Mouse (Mus musculus) embryonic facial prominence, embryonic 14.5 days (tissue): Measurements from ENCODE around the gene Slc25a26. TPM values are rescaled to one million over a fixed set of nuclear protein-coding genes. Genes with fewer than 3 reads are reported as not detected.

Source experiments
- ATAC-seq: fragments of 200-750 bp; cut with Nextera tagmentation; 2 replicates; pipeline ENCODE4 v1.8.0; 2017; ENCODE audit warnings: low read depth, moderate number of reproducible peaks, moderate TSS enrichment
- DNase-seq: peaks from one replicate; pipeline ENCODE4 v3.0.0-alpha.2; 2015; ENCODE audit warnings: low spot score
- H3K27ac ChIP-seq: fragments of 300-500 bp; sonication (generic); replicated peaks from 2 replicates; pipeline ENCODE4 v1.5.1; 2014; ENCODE audit warnings: low read depth, mild to moderate bottlenecking, low read length, moderate library complexity
- H3K27me3 ChIP-seq: fragments of 300-500 bp; sonication (generic); replicated peaks from 2 replicates; pipeline ENCODE4 v1.6.1; 2014; ENCODE audit warnings: low read length; ENCODE audit not compliant: control insufficient read depth, insufficient read depth
- H3K36me3 ChIP-seq: fragments of 300-500 bp; sonication (generic); 2 replicates; pipeline ENCODE4 v1.6.1; 2014; ENCODE audit warnings: low read length, mixed read lengths; ENCODE audit not compliant: control insufficient read depth, insufficient read depth
- H3K4me1 ChIP-seq: fragments of 300-500 bp; sonication (generic); 2 replicates; pipeline ENCODE4 v1.6.1; 2014; ENCODE audit warnings: antibody characterized with exemption, low read length; ENCODE audit not compliant: control insufficient read depth, insufficient read depth
- H3K4me2 ChIP-seq: fragments of 300-500 bp; sonication (generic); 2 replicates; pipeline ENCODE4 v1.6.1; 2014; ENCODE audit warnings: low read depth, mild to moderate bottlenecking, low read length, moderate library complexity, mixed read lengths
- H3K4me3 ChIP-seq: fragments of 300-500 bp; sonication (generic); 2 replicates; pipeline ENCODE4 v1.5.1; 2014; ENCODE audit warnings: low read depth, mild to moderate bottlenecking, low read length
- H3K9ac ChIP-seq: fragments of 300-500 bp; sonication (generic); 2 replicates; pipeline ENCODE4 v1.6.1; 2014; ENCODE audit warnings: low read depth, mild to moderate bottlenecking, low read length, moderate library complexity, mixed read lengths
- H3K9me3 ChIP-seq: fragments of 300-500 bp; sonication (generic); 2 replicates; pipeline ENCODE4 v1.6.1; 2016; ENCODE audit warnings: low read length; ENCODE audit not compliant: control insufficient read depth
- WGBS: fragments of 180-500 bp; shearing (Covaris S2); extraction: QIAGEN DNeasy Blood & Tissue Kit; methylation state at CpG from one replicate; pipeline ENCODE4 v1.1.7; 2014; 5-methylcytosine and 5-hydroxymethylcytosine counted together
- polyA plus RNA-seq: library from polyadenylated mRNA; unstranded; fragments of >200 nt; fragmentation: Nextera tagmentation; extraction: Ambion mirVana; gene quantifications from 2 replicates; pipeline ENCODE4 v1.2.1, GENCODE M21; 2014

The Slc25a26 gene
- polyA plus RNA-seq, 1 experiment from 2014 or later = 6.8 TPM

DNA sequence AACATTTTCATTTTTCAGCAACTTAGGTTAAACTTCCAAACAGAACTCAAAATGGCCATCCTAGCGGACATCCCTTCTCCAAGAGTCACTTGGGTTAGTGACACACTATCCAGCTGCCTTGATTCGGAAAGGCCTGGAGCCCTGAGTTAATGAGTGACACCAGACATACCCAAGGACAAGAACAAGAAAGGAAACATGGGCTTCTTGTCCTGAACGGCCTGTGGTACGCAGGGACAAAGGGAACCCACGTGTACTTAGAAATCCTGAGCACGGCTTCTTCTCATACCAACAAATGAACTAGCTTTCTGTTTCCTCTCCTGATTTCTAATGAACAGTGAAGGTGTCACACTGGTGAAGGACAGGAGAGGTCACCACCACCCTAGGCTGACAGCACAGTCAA lies 114.2 kb downstream of the Slc25a26 start:
- Histone ChIP-seq H3K27me3 (no peaks in the 10 kb centered on the region), H3K9me3 (no peaks in the 10 kb centered on the region), H3K27ac (no peak overlapping the region), H3K4me1 (no peaks in the 10 kb centered on the region), H3K4me2 (no peak overlapping the region), H3K36me3 (peaks cover 98% of the 10 kb centered on the region), H3K9ac (no peak overlapping the region), H3K4me3 (no peak overlapping the region)
- 89% methylated on average over 6 of the region's 6 CpGs for WGBS
- ATAC-seq (no peak), DNase-seq (no peak)

DNA sequence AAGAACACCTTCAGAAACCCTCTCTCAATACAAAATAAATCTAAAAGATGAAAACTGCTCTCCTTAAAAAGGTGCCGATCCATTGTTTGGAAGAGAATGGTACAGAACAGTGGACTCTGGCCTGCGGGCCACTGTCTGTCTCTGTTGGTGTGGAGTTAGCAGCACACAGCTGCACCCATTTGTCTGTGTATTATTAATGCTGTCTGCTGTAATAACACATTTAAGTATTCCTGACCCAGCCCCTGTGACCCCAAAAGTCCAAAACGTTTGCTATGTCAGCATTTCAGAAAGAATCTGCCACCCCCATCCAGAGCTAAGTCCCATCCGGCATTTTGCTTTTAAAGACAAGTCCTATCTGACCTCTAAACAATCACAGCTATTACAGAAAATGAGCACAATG lies 115.8 kb downstream of the Slc25a26 start:
- Histone ChIP-seq H3K4me2 (no peak overlapping the region), H3K9ac (no peak overlapping the region), H3K4me3 (no peak overlapping the region), H3K4me1 (no peaks in the 10 kb centered on the region), H3K27ac (no peak overlapping the region), H3K36me3 (peaks cover 98% of the 10 kb centered on the region), H3K27me3 (no peaks in the 10 kb centered on the region), H3K9me3 (no peaks in the 10 kb centered on the region)
- ATAC-seq = no peak
- DNase-seq = no peak
- WGBS = 70% methylated on average over 4 of the region's 4 CpGs

DNA sequence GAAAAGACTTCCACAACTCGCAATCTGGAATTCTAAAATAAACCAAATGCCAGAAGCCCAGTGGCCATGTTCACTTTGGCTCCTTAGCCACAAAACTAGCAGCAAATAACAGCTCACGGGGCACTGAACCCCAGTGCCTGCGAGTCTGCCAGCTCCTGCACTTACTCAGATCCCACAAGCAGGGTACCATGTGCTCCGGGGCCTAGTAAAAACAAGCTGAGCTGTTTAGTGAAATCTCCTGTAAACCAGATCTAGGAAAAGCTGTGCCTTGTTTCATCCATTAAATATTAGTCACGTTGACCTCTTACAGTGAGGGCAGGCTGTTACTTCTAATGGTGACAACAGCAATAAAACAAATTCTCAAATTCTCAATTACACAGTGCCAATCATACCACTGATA lies 118.5 kb downstream of the Slc25a26 start:
- no peak for DNase-seq
- Histone ChIP-seq H3K27me3 (no peaks in the 10 kb centered on the region), H3K9me3 (no peaks in the 10 kb centered on the region), H3K36me3 (peaks cover 98% of the 10 kb centered on the region), H3K27ac (no peak overlapping the region), H3K4me3 (no peak overlapping the region), H3K4me2 (no peak overlapping the region), H3K4me1 (no peaks in the 10 kb centered on the region), H3K9ac (no peak overlapping the region)
- ATAC-seq = no peak
- WGBS = 79% methylated on average over 5 of the region's 5 CpGs

DNA sequence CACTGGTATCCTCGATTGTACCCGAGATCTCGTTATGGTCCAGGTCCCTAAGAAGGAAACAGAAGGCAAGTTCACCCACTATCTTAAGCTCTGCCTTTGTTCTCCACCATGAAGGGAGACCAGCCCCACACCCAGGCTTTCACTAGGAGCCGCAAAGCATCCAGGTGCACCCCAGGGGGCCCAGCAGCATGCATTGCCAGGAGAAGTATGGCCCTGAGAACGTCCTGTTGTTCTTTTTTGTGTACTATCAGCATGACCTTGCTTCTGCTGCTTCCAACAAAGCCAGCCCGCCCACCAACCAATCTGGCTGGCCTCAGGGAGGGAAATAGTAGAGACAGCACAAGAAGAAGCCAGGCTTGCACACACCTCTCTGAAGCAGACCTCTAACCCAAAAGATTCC lies 120.2 kb downstream of the Slc25a26 start:
- H3K4me3 ChIP-seq = no peak overlapping the region
- H3K36me3 ChIP-seq = peaks cover 95% of the 10 kb centered on the region
- no peak for DNase-seq
- no peak overlapping the region for H3K4me2 ChIP-seq
- H3K27ac ChIP-seq = no peak overlapping the region
- ATAC-seq = no peak
- no peaks in the 10 kb centered on the region for H3K9me3 ChIP-seq
- WGBS = 81% methylated on average over 6 of the region's 6 CpGs
- H3K27me3 ChIP-seq = no peaks in the 10 kb centered on the region
- H3K4me1 ChIP-seq = no peaks in the 10 kb centered on the region
- H3K9ac ChIP-seq = no peak overlapping the region

DNA sequence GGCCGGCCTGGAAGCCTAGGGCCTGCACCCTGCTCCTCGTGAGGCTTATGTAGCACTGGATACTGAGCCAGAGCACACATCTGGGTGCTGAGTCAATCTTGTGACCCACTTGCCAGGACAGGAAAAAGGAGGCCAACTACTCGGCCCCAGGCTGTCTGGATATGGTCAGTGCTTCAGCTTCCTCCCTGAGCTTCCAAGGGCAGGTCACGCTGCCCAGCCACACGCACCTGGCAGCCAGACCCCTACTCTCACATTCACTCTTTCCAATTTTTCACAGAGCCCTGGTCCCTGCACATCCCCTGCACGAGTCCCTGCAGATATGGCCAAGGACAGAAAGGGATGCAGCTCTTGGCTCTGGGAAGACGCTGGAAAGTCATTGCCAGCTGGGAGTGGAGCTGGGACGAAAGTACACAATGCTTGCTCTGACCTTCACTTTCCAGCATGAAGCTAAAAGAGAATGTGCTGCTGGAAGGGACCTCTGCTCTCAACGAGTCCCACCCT lies 120.7 kb downstream of the Slc25a26 start:
- 75% methylated on average over 9 of the region's 9 CpGs for WGBS
- Histone ChIP-seq H3K4me1 (no peaks in the 10 kb centered on the region), H3K4me2 (no peak overlapping the region), H3K27me3 (no peaks in the 10 kb centered on the region), H3K27ac (no peak overlapping the region), H3K9me3 (no peaks in the 10 kb centered on the region), H3K4me3 (no peak overlapping the region), H3K9ac (no peak overlapping the region), H3K36me3 (peaks cover 93% of the 10 kb centered on the region)
- DNase-seq (no peak), ATAC-seq (no peak)

DNA sequence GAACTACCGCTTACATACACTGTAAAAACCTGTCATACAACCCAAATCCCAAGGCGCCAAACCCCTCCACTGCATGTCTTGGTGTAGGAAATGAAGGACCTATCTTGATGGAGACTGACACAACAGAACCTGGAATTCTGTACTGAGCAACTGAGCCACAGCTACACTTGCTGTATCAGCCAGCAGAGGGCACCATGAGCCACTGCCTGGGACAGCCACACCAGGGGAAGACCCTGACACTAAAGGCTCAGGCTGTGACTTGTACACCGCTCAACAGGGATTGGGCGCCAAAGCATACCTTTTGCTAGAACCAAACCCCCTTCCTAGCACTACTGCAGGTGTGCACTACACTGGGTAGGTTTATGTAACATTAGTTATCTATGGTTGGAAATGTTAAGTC lies 122.9 kb downstream of the Slc25a26 start:
- H3K4me2 ChIP-seq = no peak overlapping the region
- H3K27ac ChIP-seq = no peak overlapping the region
- ATAC-seq = peak; percentile 45; the same call in 1 of the 2 replicates
- H3K4me1 ChIP-seq = peaks cover 3% of the 10 kb centered on the region; the same call in 1 of the 2 replicates
- H3K36me3 ChIP-seq = peaks cover 85% of the 10 kb centered on the region
- no peaks in the 10 kb centered on the region for H3K9me3 ChIP-seq
- no peaks in the 10 kb centered on the region for H3K27me3 ChIP-seq
- H3K9ac ChIP-seq = no peak overlapping the region
- H3K4me3 ChIP-seq = no peak overlapping the region
- peak; percentile 73 for DNase-seq
- 71% methylated on average over 4 of the region's 4 CpGs for WGBS

DNA sequence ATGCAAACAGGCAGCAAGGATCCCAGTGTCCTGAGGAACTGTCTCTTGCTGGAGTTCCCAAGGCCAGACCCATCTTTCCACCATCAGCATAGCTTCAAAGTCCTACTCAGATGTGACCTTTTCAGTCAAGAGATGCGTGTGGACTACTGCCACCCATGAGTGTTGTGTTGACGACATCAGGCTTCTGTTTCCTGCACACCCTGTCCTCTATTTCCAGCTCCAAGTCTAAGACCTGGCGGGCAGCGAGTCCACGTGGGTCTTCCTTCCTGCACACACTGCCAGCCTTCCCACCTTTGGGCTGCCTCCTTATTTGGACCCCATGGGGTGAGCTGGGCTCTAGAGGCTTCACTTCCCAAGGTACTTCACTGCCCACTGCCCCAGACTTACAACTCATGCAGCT lies 124.4 kb downstream of the Slc25a26 start:
- H3K9me3 ChIP-seq = no peaks in the 10 kb centered on the region
- DNase-seq (no peak), ATAC-seq (no peak)
- no peaks in the 10 kb centered on the region for H3K27me3 ChIP-seq
- peaks cover 9% of the 10 kb centered on the region; the same call in 1 of the 2 replicates for H3K4me1 ChIP-seq
- WGBS = 94% methylated on average over 5 of the region's 5 CpGs
- H3K27ac ChIP-seq = no peak overlapping the region
- H3K36me3 ChIP-seq = peaks cover 72% of the 10 kb centered on the region
- no peak overlapping the region for H3K4me3 ChIP-seq
- H3K9ac ChIP-seq = no peak overlapping the region
- no peak overlapping the region for H3K4me2 ChIP-seq

DNA sequence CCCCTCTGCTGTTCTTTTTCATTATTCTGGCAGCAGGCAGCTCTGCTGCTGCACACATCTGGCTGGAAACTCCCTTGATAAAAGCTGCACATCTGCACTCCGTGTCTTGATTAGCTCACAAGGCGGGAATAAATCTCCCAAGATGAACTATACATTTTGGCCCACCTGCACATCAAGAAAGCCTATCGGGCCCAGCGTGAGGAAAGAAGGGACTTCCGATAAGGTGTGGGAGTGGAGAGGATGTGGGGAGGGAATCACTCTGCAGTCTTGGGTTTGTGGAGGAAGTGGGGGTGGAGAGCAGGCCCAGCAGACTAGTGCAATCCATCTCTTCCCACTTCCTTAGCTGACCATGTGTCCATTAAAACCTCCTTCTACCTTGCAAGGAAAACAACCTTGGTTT lies 125.8 kb downstream of the Slc25a26 start:
- Histone ChIP-seq H3K36me3 (peaks cover 64% of the 10 kb centered on the region), H3K9me3 (no peaks in the 10 kb centered on the region), H3K9ac (no peak overlapping the region), H3K4me3 (no peak overlapping the region), H3K4me2 (no peak overlapping the region), H3K4me1 (peaks cover 11% of the 10 kb centered on the region), H3K27me3 (no peaks in the 10 kb centered on the region), H3K27ac (no peak overlapping the region)
- DNase-seq (peak; percentile 53), ATAC-seq (no peak)
- WGBS = 54% methylated on average over 5 of the region's 5 CpGs

DNA sequence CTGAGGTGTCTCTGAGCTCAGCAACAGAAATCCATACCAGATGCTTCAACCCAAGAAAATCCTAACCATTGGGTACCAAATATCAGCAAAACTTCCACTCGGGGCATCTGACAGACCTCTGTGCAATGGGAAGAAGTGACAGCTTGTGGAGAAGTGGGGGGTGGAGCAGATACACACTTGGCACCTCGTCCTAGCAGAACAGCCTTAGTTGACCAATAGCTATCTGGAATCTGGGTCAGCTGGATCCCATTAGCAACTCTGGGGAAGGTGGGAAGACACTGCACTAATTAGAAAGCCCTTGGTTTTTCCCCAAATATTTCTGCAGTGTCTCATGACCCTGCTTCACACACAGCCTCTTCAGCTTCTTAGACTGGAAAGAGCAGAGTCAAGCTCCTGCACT lies 126.7 kb downstream of the Slc25a26 start:
- Histone ChIP-seq H3K27ac (no peak overlapping the region), H3K4me3 (no peak overlapping the region), H3K36me3 (peaks cover 55% of the 10 kb centered on the region), H3K4me1 (peaks cover 19% of the 10 kb centered on the region), H3K4me2 (no peak overlapping the region), H3K9me3 (no peaks in the 10 kb centered on the region), H3K9ac (no peak overlapping the region), H3K27me3 (no peaks in the 10 kb centered on the region)
- 41% methylated on average over 2 of the region's 2 CpGs for WGBS
- no peak for DNase-seq
- ATAC-seq = no peak
